Mouse (Mus musculus) right cerebral cortex, postnatal 4 days (tissue): ENCODE data around the gene Mrpl24.
"Not testable (repeated sequence)": the region's sequence is repeated elsewhere in the genome, so short reads cannot be mapped to it uniquely, and the experiment has no call there.

ENCODE experiments used
- DNase-seq: peaks from one replicate; pipeline ENCODE4 v3.0.0-alpha.2; 2022

Gene Mrpl24

DNA sequence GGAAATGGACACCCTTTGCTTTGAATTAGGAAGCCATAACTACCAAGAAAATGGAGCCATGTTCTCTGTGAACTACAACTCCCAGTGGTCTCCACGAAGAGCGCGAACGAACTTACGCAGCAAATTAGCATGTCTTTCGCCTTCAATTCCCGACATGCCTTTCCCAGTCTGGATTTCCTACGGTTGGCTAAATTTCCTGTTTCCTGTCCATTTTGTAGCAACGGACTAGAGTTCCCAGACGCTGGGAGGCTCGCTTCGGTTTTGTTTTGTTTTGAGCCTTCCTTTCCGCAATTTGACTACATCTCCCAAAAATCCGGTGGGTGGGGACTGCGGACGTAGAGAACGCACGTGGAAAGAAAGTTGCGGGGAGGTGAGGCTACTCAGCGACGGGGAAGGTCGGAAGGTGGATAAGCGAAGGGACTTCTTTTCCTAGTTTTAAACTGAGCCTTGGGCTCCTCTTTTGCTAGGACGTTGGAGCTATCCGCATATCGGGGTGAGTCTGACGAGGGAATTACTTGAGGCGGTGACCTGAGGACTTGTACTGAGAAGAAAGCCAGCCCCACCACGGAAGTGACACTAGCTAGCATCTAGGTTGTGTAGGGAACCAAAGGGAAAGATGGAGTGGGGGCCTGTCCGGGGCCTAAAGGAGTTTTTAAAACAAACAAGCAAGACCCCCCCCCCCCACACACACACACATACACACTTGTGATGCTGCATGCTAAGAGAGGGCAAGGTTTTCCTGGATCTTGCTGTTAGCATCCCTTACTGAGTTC, at the start of gene Mrpl24:
Gene Mrpl24 (plus strand): TSS at position 171 of the 773 bp plus-strand sequence.
- DNase-seq = peak; percentile 66

DNA sequence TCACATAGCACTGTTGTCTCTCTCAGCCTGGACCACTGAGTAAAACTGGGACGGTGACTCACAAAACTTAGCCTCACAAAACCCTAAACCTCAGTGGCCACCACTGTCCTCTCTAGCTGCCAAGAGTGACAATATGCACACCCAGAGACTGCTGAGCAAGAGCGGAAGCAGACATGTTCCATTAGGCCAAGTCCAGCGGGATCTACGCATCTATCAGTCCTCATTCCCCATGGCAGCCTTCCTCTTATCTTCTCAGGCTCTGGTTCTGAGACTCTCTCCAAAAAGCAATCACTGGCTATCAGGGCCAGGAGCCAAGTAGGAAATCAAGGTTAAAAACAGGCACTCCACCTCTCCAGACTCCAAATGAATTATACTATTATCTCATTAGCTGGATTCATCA, 41.6 kb upstream of the Mrpl24 start:
- no peak for DNase-seq

DNA sequence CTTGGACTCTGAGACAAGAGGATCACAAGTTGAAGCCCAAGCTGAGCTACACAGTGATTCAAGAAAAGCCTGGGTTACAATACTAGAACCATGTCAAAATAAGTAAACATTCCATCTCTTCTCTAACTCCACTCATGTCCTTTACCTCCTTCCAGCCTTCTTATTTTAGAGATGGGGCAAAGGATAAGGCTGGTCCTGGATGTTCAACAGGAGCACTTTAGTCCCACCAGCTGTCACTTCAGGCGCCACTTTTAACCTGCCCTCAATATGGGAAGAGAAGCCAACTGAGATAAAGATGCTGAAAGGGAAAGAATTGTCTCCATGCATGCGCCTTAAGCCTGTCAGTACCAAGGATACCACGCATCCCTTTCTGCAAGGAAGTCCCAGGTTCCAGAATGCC, 35.0 kb upstream of the Mrpl24 start:
- DNase-seq = no peak

DNA sequence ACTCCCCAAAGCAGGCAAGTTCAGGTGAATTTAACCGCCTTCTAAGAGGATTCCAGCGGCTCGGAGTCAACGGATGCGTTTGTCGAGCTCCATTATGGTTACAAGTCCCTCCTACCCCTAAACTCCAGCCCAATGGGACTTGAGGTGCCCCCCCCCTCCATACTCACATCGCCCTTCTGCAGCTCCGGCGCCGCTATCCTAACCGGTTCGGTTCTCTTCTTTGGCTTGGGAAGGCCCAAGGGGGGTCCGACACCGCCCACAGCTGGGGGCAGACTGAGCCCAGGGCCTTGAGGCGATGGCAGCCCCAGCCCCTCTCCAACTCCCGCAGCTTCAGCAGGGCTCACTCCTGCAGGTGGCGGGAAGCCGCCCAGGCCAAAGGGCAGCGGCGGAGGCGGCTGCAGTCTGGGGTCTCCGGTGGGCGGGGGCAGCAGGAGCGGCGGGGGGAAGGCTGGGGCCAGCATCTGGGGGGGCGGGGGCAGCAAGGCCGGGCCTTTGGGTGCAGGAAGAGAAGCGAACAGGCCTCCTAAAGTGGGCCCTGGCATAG, 34.5 kb upstream of the Mrpl24 start:
- peak; percentile 48 for DNase-seq

DNA sequence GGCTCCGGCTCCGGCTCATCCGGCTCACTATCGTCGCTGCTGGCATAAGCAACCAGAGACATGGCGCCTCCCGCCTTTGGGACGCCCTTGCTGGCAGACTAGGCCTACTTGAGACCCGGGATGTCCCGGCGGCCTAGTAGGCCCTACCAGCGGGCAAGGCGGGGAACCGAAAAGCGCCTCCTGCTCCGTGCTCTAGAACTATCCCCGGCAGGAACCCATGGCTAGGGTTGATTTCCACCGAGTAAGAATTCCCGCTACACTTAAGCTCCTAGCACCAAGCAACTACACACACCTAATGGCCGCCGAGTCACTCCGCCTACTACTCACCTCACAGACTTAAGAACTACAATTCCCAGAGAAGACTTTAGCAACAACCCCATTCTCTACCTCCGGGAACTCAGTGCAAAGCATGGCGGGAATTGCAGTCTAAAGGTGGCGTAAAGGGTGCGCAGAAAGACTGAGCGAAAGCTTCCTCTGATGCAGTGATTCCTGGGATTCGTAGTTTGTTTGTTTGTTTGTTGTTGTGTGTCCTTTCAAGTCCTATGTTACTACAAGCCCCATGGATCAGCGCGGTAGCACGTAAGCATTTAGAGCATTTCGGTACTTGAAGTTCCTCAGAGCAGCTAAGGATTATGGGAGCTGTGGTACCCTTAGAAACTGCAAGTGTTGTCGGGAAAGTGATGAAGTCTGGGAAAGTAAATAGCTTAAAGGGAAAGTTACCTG, 33.9 kb upstream of the Mrpl24 start, which contains the start of gene Prcc:
Gene Prcc (minus strand): TSS at position 328 of the 723 bp plus-strand sequence.
- peak; percentile 72 for DNase-seq

DNA sequence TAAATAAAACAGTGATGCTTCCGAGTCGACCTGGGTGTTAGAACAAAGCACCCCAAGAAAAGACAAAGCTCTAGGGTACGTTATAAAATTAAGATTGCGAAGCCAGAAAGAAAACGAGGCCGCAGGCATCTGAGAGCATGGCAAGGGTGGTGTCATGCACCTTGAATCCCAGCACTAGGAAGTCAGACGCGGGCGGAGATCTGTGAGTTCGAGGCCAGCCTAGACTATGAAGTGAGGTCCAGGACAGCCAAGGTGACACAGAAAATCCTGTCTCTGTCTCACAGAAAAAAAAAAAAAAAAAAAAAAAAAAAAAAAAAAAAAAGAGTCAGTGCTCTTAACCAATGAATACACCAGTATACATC, 33.3 kb upstream of the Mrpl24 start:
- DNase-seq = peak; percentile 37

DNA sequence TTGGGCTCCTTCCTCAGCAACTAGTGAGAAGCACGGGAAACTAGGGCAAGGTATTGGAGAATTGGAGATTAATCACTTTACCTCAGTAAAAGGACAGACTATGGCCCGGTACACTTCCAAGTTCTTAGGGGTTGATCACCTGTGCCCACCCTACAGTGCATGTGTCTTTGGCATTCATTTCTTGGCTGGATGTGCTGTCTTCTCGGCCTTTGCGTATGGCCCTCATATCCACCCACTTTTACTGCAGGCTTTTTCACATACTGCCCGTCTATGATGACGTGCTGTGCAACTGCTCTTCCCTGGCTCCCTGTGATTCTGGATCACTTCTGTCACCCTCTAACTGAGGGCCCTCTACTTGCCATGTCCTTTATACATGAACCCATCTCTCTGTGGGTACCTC, 32.9 kb upstream of the Mrpl24 start:
- no peak for DNase-seq

DNA sequence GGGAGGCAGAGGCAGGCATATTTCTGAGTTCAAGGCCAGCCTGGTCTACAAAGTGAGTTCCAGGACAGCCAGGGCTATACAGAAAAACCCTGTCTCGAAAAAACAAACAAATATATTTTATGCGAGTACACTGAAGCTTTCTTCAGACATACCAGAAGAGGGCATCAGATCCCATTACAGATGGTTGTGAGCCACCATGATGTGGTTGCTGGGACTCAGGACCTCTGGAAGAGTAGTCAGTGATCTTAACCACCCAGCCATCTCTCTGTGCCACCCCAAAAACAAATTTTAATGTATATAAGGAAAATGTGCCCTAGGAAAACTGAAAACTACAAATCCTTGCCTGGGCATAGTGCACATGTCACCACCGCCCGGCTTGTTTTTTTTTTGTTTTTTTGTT, 31.9 kb upstream of the Mrpl24 start:
- not testable (repeated sequence) for DNase-seq

DNA sequence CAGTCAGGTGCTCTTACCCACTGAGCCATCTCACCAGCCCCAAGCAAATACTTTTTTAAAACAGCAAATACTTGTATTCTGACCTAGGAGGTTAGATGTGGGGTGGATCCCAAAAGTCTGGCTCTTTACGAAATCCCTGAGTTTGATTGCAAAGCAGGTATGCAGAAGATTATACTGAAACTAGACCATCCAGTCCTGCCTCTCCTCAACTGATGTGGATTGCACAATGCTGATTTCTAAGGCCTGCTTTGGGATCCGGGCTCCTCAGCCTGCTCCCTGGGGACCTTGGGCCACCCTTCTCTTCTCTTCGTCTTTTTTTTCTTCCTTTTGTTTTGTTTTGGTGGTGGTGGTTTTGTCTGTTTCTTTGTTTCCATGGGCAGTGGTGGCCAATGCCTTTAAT, 27.8 kb upstream of the Mrpl24 start:
- no peak for DNase-seq

DNA sequence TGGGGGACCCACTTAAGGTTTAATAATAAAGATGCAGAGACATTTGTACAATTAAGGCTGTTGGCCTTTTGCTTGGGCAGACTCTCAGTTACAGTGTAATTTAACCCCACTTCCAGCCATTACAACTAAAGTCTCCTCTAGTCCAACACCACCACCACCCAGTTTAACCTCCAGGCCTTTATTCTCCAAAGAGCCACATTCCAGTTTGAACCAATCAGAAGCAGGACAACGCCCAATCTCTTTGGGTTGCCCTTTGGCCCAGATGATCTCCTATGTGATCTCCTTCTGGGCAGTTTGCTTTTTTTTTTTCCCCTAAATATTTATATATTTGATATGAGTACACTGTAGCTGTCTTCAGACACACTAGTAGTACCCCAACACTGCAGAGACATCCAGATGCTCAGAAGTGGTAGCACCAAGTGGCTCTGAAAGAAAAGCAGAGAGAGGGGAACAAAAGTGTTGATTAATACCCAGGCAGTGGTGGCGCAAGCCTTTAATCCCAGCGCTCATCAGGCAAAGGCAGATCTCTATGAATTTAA, 25.9 kb upstream of the Mrpl24 start:
- DNase-seq = no peak

DNA sequence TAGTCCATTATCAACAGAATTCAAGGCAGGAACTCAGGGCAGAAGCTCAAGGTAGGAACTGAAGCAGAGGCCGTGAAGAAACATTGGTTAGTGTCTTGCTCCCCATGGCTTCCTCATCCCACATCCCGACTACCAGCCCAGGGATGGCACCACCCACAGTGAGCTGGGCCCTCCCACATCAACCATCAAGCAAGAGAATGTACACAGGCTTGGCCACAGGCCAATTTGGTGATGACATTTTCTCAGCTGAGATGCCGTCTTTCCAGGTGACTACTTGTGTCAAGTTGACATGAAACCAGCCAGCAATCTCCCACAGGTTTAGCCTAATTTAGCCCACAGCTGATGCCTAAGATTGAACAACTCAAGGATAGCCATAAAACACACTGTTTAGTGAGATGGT, 20.0 kb upstream of the Mrpl24 start:
- no peak for DNase-seq

DNA sequence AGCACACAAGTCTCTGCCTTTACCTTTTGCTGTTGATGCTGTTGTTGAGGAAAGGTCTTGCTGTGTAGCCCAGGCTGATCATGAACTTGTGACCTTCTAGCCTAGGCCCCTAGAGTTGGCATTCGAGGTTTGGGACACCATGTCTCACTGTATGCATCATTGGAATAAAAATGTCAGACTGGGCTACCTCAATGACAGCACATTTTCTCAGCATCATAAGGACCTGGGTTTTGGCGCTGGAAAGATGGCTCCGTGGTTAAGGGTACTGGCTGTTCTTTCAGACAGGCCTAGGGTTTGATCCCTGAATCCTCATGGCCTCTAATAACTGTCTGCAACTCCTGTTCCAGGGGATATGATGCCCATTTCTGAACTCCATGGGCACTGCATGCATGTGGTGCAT, 19.5 kb upstream of the Mrpl24 start:
- no peak for DNase-seq

DNA sequence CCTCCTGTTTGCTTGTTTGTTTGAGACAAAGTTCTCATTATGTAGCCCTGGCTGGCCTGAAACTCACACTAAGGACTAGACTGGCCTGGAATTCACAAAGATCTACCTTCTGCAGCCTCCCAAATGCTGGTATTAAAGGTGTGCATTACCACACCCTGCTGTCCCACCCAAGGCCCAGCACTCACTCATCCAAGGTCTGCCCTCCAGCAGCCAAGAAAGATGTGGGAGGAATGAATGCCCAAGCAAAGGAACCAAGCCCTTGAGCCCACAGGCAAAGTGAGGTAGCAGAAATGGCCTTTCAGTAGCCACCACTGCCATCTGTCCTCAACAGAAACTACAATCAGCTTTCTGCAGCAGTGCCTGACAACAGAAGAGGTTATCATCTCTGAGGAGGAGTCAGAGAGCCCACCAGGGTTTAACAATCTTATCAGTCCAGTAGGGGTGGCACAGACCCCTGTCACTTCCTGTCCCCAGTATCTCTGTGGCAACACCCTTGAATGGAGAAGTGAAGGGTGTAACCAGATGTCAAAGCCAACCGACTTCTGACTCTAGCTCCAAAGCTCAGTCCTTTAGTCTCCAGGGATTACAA, 18.2 kb upstream of the Mrpl24 start:
- no peak for DNase-seq

DNA sequence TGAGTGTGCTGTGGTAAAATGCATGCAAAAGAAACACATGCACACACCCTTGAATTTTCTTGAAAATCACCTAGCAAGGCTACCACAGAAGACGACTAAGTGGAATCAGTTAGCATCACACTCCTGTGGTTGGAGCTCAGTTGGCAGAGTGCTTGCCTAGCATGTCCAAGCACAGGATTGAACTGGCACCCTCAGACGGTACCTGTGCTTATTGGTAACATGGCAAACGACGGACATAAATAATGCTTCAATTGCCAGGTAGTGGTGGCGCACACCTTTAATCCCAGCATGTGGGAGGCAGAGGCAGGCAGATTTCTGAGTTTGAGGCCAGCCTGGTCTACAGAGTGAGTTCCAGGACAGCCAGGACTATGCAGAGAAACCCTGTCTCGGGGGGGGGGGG, 17.3 kb upstream of the Mrpl24 start:
- DNase-seq = not testable (repeated sequence)

DNA sequence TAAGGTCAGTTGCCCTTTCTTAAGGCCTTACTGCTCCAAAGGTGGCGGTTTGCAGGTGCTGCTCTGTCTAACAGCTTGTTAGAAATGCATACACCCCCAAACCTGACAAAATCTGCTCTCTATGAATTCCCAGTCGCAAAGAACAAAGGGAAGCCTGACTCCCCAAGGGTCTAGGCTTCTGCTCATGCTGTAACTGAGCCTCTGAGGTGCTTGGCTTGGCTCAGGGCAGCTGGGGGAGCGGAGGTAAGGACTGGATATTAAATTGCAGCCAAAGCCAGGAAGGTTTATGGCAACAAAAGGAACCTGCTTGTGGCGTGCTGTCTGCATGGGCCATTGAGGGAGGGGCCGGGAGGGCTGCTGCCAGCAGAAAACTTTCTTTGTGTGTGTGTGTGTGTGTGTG, 15.5 kb upstream of the Mrpl24 start:
- DNase-seq = no peak

DNA sequence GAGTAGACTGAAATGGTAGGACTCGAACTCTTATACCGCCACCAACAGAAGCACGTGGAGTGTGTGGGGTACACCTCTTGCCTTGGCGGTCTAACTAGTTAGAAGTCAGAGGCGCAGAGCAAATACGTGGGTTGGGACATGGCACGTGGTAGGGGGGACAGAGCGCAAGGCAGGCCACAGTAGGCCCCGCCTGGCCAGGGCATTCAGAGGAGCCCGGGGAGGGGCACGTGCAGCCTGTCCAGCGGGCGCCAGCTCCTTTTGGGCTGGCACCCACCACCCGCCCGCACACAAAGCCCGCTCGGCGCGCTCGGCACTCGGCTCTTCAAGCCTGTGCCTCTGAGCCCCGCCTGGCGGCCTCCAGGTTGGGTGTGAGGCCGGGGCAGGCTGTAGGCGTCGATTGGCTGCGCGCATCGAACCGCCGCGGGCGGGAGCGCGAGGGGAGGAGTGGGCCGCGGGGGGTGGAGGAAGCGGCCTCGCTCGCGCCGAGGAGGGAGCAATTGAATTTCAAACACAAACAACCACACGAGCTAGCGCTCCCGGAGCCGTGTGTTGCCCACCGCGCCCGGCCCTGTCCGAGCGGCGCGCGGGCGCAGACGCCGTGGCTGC, 13.3 kb upstream of the Mrpl24 start, which contains the start of gene Hdgf:
Gene Hdgf (plus strand): TSS at position 442 of the 606 bp plus-strand sequence.
- DNase-seq = peak; percentile 90

DNA sequence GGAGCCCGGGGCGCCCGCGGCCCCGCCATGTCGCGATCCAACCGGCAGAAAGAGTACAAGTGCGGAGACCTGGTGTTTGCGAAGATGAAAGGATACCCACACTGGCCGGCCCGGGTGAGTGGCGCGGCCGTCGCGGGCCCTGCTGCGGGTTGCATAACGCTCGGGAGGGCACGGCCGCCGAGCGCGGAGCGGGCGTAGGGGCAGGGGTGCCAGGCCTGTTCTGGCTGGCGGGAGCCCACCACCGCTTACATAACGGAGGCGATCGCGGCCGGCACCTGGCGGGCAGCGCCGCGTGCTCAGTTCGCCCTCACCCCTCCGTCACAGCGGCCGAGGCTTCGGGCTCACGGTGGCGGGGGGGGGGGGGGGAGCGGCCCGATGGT, 12.7 kb upstream of the Mrpl24 start:
- DNase-seq = peak; percentile 41

DNA sequence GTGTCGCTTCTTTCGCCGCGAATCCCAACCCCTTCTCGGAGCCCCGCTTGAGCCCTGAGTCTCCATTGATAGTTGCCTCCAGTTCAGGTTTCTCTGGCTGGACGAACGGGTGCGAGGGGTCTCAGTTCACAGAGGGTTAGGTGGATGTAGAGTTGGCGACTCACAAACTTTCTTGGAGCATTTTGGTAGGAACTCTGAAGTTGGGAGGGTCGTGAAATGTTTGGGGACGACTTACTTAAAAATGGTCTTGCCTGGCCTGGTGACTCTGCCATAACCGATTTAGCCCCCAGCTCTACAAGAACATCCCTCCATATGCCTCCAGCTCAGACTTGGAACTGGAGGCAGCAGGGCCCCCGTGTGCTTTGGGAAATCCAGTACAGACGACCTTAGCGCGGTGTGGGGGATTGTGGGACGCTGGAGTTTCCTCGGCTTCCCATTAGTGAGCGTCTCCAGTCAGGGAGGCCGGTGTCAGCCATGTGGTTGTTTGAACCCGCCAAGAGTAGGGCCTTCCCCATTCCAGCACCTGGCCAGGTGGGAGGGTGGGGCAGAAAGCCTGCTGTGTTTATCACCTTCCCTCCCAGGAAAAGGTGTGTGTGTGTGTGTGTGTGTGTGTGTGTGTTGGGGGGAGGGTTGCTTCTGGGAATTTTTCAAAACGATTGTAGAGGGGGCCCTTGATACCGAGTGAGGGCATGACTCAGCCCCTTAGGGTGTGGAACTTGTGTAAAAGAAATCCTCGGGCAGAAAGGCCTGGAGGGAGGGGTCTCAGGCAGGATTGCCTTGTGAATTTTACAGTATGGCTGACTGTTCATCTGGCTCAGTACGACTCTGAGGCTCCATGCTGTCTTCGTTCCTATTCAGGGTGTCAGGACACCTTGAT, 12.1 kb upstream of the Mrpl24 start:
- no peak for DNase-seq

DNA sequence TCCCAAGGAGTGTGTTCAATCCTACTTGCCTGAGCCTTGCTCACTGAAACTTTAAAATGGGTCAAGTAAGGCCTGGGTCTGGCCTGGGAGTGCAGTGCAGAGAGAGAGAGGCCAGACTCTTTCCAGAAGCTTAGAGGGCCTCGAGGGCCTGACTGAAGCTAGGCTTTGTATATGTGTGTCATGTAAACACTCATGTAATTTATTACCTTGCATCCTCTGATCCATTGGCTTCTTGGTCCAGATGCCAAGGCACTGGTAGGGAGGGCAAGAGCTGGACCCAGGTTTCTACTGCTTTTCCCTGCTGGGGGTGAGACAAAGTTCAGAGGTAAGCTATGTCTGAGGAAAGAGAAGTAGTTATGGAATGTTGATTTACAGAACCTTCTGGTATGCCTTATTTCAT, 11.4 kb upstream of the Mrpl24 start:
- DNase-seq = no peak

DNA sequence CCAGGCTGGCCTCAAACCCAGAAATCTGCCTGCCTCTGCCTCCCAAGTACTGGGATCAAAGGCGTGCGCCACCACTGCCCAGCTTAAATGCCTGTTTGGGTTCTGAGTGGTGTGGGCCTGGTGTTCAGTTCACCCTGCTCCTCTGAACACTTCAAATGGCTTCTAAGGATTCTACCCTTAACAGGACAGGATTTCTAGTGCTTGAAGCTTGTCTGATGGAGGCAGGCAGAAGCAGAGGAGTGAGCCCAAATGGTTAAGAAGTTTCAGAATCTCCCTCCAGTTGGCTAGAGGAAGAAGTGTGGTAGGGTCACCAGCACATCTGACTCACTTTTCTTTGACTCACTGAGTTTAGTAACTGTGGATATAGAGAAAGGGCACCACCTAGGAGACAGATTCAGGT, 9.9 kb upstream of the Mrpl24 start:
- DNase-seq = no peak

DNA sequence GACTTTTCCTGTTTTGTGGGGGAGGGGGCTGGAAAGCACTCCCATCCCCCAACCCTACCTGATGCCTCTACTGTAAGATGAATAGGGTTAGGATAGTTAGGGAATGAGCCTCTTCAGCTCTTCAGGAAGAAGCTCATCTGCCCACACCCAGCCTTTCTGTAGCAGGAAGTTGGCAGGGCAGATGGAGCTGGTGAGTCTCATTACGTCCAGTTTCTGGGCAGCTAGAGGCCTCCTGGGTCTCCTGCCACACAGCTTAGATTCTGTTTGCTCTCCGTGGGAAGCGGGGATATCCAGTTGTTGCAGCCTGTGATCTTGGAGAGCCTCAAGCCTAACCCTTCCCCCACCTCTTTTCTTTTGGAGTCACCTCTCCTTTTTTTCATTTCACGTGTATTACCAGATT, 9.4 kb upstream of the Mrpl24 start:
- DNase-seq = no peak

DNA sequence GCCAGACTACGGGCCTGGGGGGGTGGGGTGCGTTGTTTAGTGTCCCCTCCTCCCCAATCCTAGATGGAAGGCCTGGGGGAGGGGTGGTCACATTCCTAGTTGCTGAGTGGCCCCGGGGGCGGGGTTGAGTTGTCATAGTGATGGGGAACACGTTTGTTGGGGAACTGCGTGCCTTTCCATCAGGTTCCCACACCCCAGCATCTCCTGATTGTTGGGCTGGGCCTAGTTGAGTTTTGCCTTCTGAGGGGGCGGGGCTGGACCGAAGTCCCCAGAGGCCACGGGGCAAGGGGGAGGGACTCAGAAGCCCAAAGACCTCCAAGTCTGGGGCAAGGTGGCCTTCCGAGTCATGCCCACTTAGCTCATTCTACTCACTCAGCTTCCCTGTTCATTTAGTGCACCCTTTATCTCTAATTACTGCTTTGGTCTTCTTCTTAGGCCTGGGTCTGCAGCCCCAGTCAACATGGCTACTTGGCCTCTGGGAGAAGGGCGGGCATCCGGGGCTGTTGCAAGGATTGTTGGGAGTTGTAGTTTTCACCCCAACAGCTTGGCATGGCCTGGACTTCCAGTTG, 8.6 kb upstream of the Mrpl24 start:
- peak; percentile 56 for DNase-seq
